Mouse (Mus musculus) lung, adult 2 months (tissue): ENCODE measurements around the gene Adarb1.

Experiments used
- CTCF ChIP-seq: fragments of 200-500 bp; IDR thresholded peaks from 2 replicates; pipeline ENCODE4 v1.5.1; 2011; ENCODE audit warnings: mild to moderate bottlenecking, low read length, control low read depth; ENCODE audit not compliant: insufficient read depth
- POLR2A ChIP-seq: fragments of 200-500 bp; IDR thresholded peaks from 2 replicates; pipeline ENCODE4 v1.6.1; 2011; ENCODE audit warnings: low read depth, mild to moderate bottlenecking, control low read depth, low read length, borderline replicate concordance; ENCODE audit errors: extremely low read depth

DNA sequence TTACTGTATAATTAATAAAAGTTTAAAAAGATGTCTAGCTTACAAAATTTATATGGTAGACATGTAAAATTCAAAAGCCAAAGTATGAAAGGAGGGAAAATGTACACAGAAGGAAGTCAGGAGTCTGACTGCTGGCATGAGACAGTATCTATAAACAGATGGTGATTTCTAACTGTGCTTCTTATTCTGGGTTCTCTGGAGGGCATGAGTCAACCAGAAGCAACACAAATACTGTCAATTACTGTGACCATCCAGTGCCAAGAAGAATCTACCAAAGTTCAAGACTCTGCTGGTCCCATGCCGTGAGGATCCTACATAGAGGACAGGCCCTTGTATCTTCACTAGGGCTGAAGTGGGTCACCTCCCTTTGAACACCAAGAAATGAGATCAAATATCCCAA, 43.1 kb downstream of the Adarb1 start:
- TF ChIP-seq POLR2A (no peak), CTCF (no peak)
